Mouse (Mus musculus): ENCODE results near the gene Mss51. TPM values are rescaled to one million over a fixed set of nuclear protein-coding genes. Genes with fewer than 3 reads are reported as not detected.

The Mss51 gene
- polyA plus RNA-seq, 1 experiment from 2014 or later: 0.26 TPM

- H3K4me2 ChIP-seq (replicated peaks; ENCODE audit: low read depth): no peak overlapping the region
- ATAC-seq: no peak
- no peak overlapping the region for H3K27ac ChIP-seq (ENCODE audit: low read depth, low read length)
- no peaks in the 10 kb centered on the region for H3K27me3 ChIP-seq (replicated peaks; ENCODE audit: control insufficient read depth, insufficient read depth, low read length)
- H3K36me3 ChIP-seq (ENCODE audit: control insufficient read depth, insufficient read depth): no peaks in the 10 kb centered on the region
- no peak overlapping the region for H3K9ac ChIP-seq (ENCODE audit: low read depth, low read length)
- H3K4me3 ChIP-seq (ENCODE audit: low read depth, low read length): no peak overlapping the region
- H3K9me3 ChIP-seq (ENCODE audit: control insufficient read depth): no peaks in the 10 kb centered on the region
- TF ChIP-seq CTCF (IDR thresholded peaks at IDR 0.05; ENCODE audit: low read depth): no peak
- 68% methylated on average over 6 of the region's 6 CpGs for WGBS
- no peaks in the 10 kb centered on the region for H3K4me1 ChIP-seq (replicated peaks; ENCODE audit: control insufficient read depth, insufficient read depth, low read length)
Measured at GRCm38 (mm10) chr14:20436976-20437375, 59.7 kb downstream of the Mss51 start.

Other genes starting within 250 kb of the Mss51 start
- gene Kcnk16, start 227.7 kb downstream of the Mss51 start, polyA plus RNA-seq (2015; fragmentation: Nextera tagmentation; extraction: Ambion mirVana): 0.68 and 1.1 TPM in 2 replicates
- gene Nudt13, start 202.2 kb downstream of the Mss51 start, polyA plus RNA-seq (2015; fragmentation: Nextera tagmentation; extraction: Ambion mirVana): 7.4 and 10.5 TPM in 2 replicates
- gene Ecd, start 148.8 kb downstream of the Mss51 start, polyA plus RNA-seq (2015; fragmentation: Nextera tagmentation; extraction: Ambion mirVana): 13.5 and 15.5 TPM in 2 replicates
- gene Fam149b, start 148.7 kb downstream of the Mss51 start, polyA plus RNA-seq (2015; fragmentation: Nextera tagmentation; extraction: Ambion mirVana): 12.8 and 13.2 TPM in 2 replicates
- gene Dnajc9, start 108.0 kb downstream of the Mss51 start, polyA plus RNA-seq (2015; fragmentation: Nextera tagmentation; extraction: Ambion mirVana): 39.3 and 41.5 TPM in 2 replicates
- gene Mrps16, start 103.3 kb downstream of the Mss51 start, polyA plus RNA-seq (2015; fragmentation: Nextera tagmentation; extraction: Ambion mirVana): 78.3 and 80.4 TPM in 2 replicates
- not detected in 2 replicates for gene Cfap70, start 44.7 kb downstream of the Mss51 start, polyA plus RNA-seq (2015; fragmentation: Nextera tagmentation; extraction: Ambion mirVana)
- gene Anxa7, start 16.8 kb downstream of the Mss51 start, polyA plus RNA-seq (2015; fragmentation: Nextera tagmentation; extraction: Ambion mirVana): 33.6 and 37.8 TPM in 2 replicates
- gene Ppp3cb, start 49.7 kb upstream of the Mss51 start, polyA plus RNA-seq (2015; fragmentation: Nextera tagmentation; extraction: Ambion mirVana): 24.2 and 24.4 TPM in 2 replicates
- gene Usp54, start 144.2 kb upstream of the Mss51 start, polyA plus RNA-seq (2015; fragmentation: Nextera tagmentation; extraction: Ambion mirVana): 2.2 and 2.6 TPM in 2 replicates
- gene Myoz1, start 159.6 kb upstream of the Mss51 start, polyA plus RNA-seq (2015; fragmentation: Nextera tagmentation; extraction: Ambion mirVana): not detected in 2 replicates
- 0.23 and 0.27 TPM in 2 replicates for gene Synpo2l, start 171.5 kb upstream of the Mss51 start, polyA plus RNA-seq (2015; fragmentation: Nextera tagmentation; extraction: Ambion mirVana)
- 51.0 and 53.8 TPM in 2 replicates for gene Sec24c, start 177.4 kb upstream of the Mss51 start, polyA plus RNA-seq (2015; fragmentation: Nextera tagmentation; extraction: Ambion mirVana)
- gene Fut11, start 198.1 kb upstream of the Mss51 start, polyA plus RNA-seq (2015; fragmentation: Nextera tagmentation; extraction: Ambion mirVana): 7.4 and 8.4 TPM in 2 replicates
- 143 and 150 TPM in 2 replicates for gene Chchd1, start 206.1 kb upstream of the Mss51 start, polyA plus RNA-seq (2015; fragmentation: Nextera tagmentation; extraction: Ambion mirVana)
- gene Zswim8, start 210.7 kb upstream of the Mss51 start, polyA plus RNA-seq (2015; fragmentation: Nextera tagmentation; extraction: Ambion mirVana): 15.0 and 19.0 TPM in 2 replicates
- 9.8 and 12.4 TPM in 2 replicates for gene Ndst2, start 237.7 kb upstream of the Mss51 start, polyA plus RNA-seq (2015; fragmentation: Nextera tagmentation; extraction: Ambion mirVana)

All from intestine, postnatal 0 days (tissue).